Mouse (Mus musculus) forebrain, postnatal 0 days (tissue): Measurements from ENCODE around the gene Shf. TPM values are rescaled to one million over a fixed set of nuclear protein-coding genes. Genes with fewer than 3 reads are reported as not detected.
A peak's percentile ranks its signal among the peaks of the same experiment; 100 is the strongest.
"Not testable (repeated sequence)": the region's sequence is repeated elsewhere in the genome, so short reads cannot be mapped to it uniquely, and the experiment has no call there.

ENCODE experiments used
- ATAC-seq: fragments of 200-750 bp; cut with Nextera tagmentation; 2 replicates; pipeline ENCODE4 v1.8.0; 2017; ENCODE audit warnings: mild to moderate bottlenecking, moderate library complexity
- DNase-seq: peaks from one replicate; pipeline ENCODE4 v3.0.0-alpha.2; 2015
- H3K27ac ChIP-seq: fragments of 300-500 bp; sonication (generic); 2 replicates; pipeline ENCODE4 v1.5.1; 2014; ENCODE audit warnings: low read depth, mild to moderate bottlenecking, antibody characterized with exemption, low read length, moderate library complexity, mixed read lengths
- H3K27me3 ChIP-seq: fragments of 300-500 bp; sonication (generic); 2 replicates; pipeline ENCODE4 v1.6.1; 2014; ENCODE audit warnings: mild to moderate bottlenecking, low read length, mixed read lengths; ENCODE audit not compliant: insufficient read depth
- H3K36me3 ChIP-seq: fragments of 300-500 bp; sonication (generic); 2 replicates; pipeline ENCODE4 v1.6.1; 2014; ENCODE audit warnings: mild to moderate bottlenecking, moderate library complexity; ENCODE audit not compliant: insufficient read depth
- H3K4me1 ChIP-seq: fragments of 300-500 bp; sonication (generic); 2 replicates; pipeline ENCODE4 v1.6.1; 2014; ENCODE audit warnings: antibody characterized with exemption; ENCODE audit not compliant: insufficient read depth
- H3K4me2 ChIP-seq: fragments of 300-500 bp; sonication (generic); 2 replicates; pipeline ENCODE4 v1.6.1; 2014; ENCODE audit warnings: low read depth, mild to moderate bottlenecking, moderate library complexity
- H3K4me3 ChIP-seq: fragments of 300-500 bp; sonication (generic); 2 replicates; pipeline ENCODE4 v1.5.1; 2014; ENCODE audit warnings: low read depth, low read length, mixed read lengths
- H3K9ac ChIP-seq: fragments of 300-500 bp; sonication (generic); 2 replicates; pipeline ENCODE4 v1.6.1; 2014; ENCODE audit warnings: mild to moderate bottlenecking
- H3K9me3 ChIP-seq: fragments of 300-500 bp; sonication (generic); 2 replicates; pipeline ENCODE4 v1.6.1; 2016; ENCODE audit warnings: low read length
- CTCF ChIP-seq: sonication (generic); IDR thresholded peaks from 2 replicates; pipeline ENCODE4 v1.5.1; 2016; ENCODE audit warnings: antibody characterized with exemption, control low read depth, low read depth
- WGBS: fragments of 180-500 bp; shearing (Covaris S2); extraction: QIAGEN DNeasy Blood & Tissue Kit; methylation state at CpG from one replicate; pipeline ENCODE4 v1.1.7; 2014; 5-methylcytosine and 5-hydroxymethylcytosine counted together
- polyA plus RNA-seq: library from polyadenylated mRNA; unstranded; fragments of >200 nt; fragmentation: Nextera tagmentation; extraction: Ambion mirVana; gene quantifications from 2 replicates; pipeline ENCODE4 v1.2.1, GENCODE M21; 2015
- total RNA-seq: library from RNA; depleted of rRNA; stranded (reverse); fragments of >200 nt; gene quantifications from 2 replicates; pipeline ENCODE4 v1.2.3, GENCODE M21; 2014; rRNA removed

Gene Shf
- total RNA-seq (69.3 and 70.7 TPM in 2 replicates), polyA plus RNA-seq (6.7 and 7.7 TPM in 2 replicates)

DNA sequence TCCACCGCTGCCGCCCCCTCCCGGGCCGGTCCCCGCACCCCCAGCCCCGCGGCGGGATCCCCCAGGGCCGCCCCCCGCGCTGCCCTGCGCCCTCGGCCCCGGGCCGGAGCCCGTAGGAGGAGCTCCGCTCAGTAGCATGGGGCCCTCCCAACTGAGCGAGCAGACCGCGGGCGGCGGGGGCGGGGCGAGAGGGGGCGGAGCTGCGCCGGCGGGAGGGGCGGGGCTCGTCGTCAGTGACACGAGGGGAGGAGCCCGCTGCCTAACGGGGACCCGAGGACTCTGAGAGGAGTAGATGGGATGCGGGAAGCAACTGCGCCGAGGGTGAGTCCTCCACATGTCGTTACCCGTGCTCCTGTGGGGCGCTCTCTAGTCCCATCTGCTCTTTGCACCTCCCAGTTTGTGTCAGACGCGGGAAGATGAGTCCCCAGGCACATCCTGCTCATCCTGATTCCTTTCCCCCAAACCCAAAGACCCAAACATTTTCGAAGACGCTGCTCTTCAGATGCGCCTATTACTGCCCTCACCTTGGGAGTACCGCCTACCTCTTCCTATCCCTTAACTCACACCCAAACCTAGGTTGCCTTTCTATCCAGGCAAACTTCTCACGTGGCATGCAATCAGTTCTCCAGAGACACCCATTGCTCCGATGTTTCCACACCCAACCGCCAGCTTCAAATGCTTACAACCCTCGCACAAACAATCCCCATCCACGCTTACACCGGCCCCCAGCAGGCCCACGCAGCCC is at the start of gene Shf:
TSS of gene Shf (minus strand) at position 168 of the 745 bp plus-strand sequence.
- Histone ChIP-seq H3K9me3 (no peaks in the 10 kb centered on the region), H3K27me3 (no peaks in the 10 kb centered on the region), H3K27ac (peak within 1 kb of the TSS; percentile 54), H3K4me1 (peaks cover 20% of the 10 kb centered on the region), H3K36me3 (no peaks in the 10 kb centered on the region), H3K4me3 (peak within 1 kb of the TSS; percentile 94), H3K4me2 (peak within 1 kb of the TSS; percentile 88), H3K9ac (peak within 1 kb of the TSS; percentile 82)
- DNase-seq, result peak; percentile 91
- no peak for TF ChIP-seq CTCF
- WGBS, result 3% methylated on average over 49 of the region's 54 CpGs
- peak; percentile 91 for ATAC-seq

DNA sequence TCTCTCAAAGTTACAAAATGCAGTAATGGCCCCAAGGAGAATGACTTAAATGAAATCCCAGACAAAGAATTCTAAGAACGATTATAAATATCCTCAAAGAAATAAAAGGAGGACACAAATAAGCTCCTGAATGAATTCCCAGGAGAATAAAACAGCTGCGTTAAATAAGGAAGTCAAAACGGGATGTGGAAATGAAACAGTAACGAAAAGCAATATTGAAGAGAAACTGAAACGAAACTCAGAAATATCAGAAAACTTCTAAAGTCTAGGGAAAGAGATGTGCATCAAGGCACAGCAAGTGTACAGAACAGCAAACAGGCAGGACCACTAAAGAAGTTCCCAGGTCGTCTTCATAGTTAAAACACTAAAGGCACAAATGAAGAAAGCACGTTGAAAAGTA is 40.0 kb upstream of the Shf start:
- Histone ChIP-seq H3K9me3 (no peaks in the 10 kb centered on the region), H3K27ac (no peak overlapping the region), H3K4me2 (no peak overlapping the region), H3K4me1 (no peaks in the 10 kb centered on the region), H3K4me3 (no peak overlapping the region), H3K27me3 (no peaks in the 10 kb centered on the region), H3K9ac (no peak overlapping the region), H3K36me3 (no peaks in the 10 kb centered on the region)
- DNase-seq, result no peak
- WGBS, result 78% methylated on average over 7 of the region's 7 CpGs
- ATAC-seq, result no peak
- TF ChIP-seq CTCF, result no peak

DNA sequence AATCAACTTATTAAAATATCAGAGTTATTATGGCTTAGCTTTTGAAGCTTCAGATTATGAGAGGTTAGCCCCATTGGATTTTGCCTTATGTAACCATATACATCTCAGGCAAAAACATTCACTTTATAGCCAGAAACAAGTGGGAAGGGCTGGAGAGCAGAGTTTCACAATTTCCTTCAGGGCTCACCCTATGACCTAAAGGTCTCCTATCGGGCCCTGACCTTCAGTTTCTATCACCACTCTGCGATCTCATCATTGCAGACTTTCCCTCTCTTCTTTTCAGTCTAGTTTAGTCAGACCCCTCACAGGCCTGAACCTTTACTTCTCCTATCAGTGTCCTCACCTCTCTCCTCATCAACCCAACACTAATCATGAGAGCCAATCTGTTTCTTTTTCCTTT is 38.6 kb upstream of the Shf start:
- DNase-seq (no peak), ATAC-seq (no peak)
- no peaks in the 10 kb centered on the region for H3K27me3 ChIP-seq
- no peaks in the 10 kb centered on the region for H3K4me1 ChIP-seq
- H3K9me3 ChIP-seq, result no peaks in the 10 kb centered on the region
- H3K4me2 ChIP-seq, result no peak overlapping the region
- TF ChIP-seq CTCF, result no peak
- WGBS, result 84% methylated on average over 2 of the region's 2 CpGs
- no peak overlapping the region for H3K4me3 ChIP-seq
- H3K27ac ChIP-seq, result no peak overlapping the region
- H3K36me3 ChIP-seq, result no peaks in the 10 kb centered on the region
- no peak overlapping the region for H3K9ac ChIP-seq

DNA sequence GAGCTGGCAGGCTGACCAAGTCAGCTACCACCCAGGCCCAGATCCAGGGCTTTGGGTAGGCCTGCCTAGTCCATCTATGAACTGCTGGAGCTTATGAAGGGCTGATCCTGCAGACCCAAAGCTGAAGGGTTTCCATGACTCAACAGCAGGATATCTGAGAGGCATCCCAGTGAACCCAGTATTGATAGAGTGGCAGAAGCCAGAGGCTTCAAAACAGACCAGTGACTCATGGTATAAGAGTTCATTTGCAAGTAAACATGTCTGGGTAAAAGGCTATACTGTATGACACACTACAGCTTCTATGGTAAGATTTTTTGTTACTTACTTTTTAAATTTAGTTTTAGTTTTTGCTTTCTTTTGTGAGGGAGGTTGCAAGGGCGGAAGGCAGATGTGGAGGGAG is 27.2 kb upstream of the Shf start:
- Histone ChIP-seq H3K4me3 (no peak overlapping the region), H3K27me3 (no peaks in the 10 kb centered on the region), H3K4me2 (no peak overlapping the region), H3K4me1 (no peaks in the 10 kb centered on the region), H3K36me3 (no peaks in the 10 kb centered on the region), H3K9me3 (no peaks in the 10 kb centered on the region), H3K9ac (no peak overlapping the region), H3K27ac (no peak overlapping the region)
- no peak for TF ChIP-seq CTCF
- 100% methylated on average over 1 of the region's 1 CpGs for WGBS
- DNase-seq, result no peak
- ATAC-seq, result no peak

DNA sequence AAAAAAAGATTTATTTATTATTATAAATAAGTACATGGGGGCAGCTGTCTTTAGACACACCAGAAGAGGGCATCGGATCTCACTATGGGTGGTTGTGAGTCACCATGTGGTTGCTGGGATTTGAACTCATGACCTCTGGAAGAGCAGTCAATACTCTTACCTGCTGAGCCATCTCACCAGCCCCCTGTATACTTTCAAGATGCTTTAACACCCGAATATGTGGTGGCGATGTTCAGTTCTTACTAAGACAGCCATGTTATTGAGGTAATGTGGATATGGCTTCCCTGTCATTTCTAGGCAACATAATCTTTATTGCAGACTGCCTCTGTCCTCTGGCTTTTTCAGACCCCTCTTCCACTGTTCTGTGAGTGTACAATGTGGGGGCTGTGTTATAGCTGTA is 18.2 kb upstream of the Shf start:
- H3K27me3 ChIP-seq, H3K4me1 ChIP-seq, H3K9me3 ChIP-seq, H3K4me3 ChIP-seq, ATAC-seq, H3K9ac ChIP-seq, H3K36me3 ChIP-seq, H3K27ac ChIP-seq, H3K4me2 ChIP-seq, DNase-seq: not testable (repeated sequence)
- 94% methylated on average over 3 of the region's 3 CpGs for WGBS

DNA sequence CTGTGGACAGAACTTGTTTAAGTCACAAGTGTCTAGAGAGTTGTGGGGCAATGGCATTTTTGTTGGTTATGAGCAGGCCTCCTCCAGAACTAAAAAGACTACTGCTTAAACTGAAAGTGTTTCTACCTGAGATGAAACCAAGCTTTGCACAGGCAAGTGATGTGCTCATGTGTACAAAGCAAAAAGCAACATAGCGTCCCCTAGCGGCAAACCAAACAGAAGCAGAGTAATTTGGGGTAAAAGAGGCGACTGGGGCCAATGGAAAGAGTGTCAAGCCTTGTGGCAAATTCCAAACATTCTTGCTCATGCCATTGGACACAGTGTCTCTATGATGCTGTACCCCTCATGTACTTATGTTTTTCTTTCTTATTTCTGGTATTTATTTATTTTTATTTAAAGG is 16.1 kb upstream of the Shf start:
- H3K27me3 ChIP-seq, result no peaks in the 10 kb centered on the region
- WGBS, result 52% methylated on average over 3 of the region's 3 CpGs
- no peaks in the 10 kb centered on the region for H3K9me3 ChIP-seq
- ATAC-seq, result no peak
- H3K4me3 ChIP-seq, result no peak overlapping the region
- DNase-seq, result no peak
- H3K4me2 ChIP-seq, result no peak overlapping the region
- no peak for TF ChIP-seq CTCF
- H3K9ac ChIP-seq, result no peak overlapping the region
- no peak overlapping the region for H3K27ac ChIP-seq
- H3K36me3 ChIP-seq, result no peaks in the 10 kb centered on the region
- no peaks in the 10 kb centered on the region for H3K4me1 ChIP-seq

DNA sequence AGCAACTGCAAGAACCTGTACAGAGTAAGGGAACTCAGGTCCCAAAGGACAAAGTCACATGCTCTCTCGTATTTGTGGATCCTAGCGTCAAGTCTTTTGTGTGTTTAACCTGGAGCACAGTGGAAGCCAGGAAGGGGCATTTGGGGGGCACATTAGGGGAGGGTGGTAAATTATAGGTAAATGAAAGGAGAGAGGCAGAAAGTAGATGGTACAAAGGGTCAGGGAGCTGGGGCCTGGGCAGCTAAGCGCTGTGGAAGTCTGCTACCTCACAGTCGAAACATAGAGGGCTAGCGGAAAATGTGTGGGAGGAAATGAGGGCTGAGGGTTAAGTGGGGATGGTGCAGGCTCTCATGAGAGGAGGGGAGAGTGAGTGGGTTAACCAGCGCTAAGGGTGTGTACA is 13.2 kb upstream of the Shf start:
- no peak overlapping the region for H3K9ac ChIP-seq
- no peak overlapping the region for H3K4me2 ChIP-seq
- no peak for TF ChIP-seq CTCF
- H3K4me3 ChIP-seq, result no peak overlapping the region
- no peak overlapping the region for H3K27ac ChIP-seq
- no peaks in the 10 kb centered on the region for H3K36me3 ChIP-seq
- no peaks in the 10 kb centered on the region for H3K9me3 ChIP-seq
- no peaks in the 10 kb centered on the region for H3K4me1 ChIP-seq
- H3K27me3 ChIP-seq, result no peaks in the 10 kb centered on the region
- ATAC-seq (no peak), DNase-seq (no peak)
- WGBS, result 82% methylated on average over 6 of the region's 6 CpGs
